Mouse (Mus musculus) testis, adult 2 months (tissue): Measurements from ENCODE around the gene Ppara.

Experiments used
- CTCF ChIP-seq: fragments of 200-500 bp; IDR thresholded peaks from 2 replicates; pipeline ENCODE4 v1.5.1; 2012; ENCODE audit warnings: low read depth, mild to moderate bottlenecking, inconsistent platforms, low read length, moderate library complexity; ENCODE audit not compliant: control insufficient read depth, insufficient read depth, insufficient replicate concordance
- POLR2A ChIP-seq: fragments of 200-500 bp; IDR thresholded peaks from 2 replicates; pipeline ENCODE4 v1.6.1; 2012; ENCODE audit warnings: low read depth, mild to moderate bottlenecking, inconsistent platforms, low read length, moderate library complexity; ENCODE audit not compliant: control insufficient read depth

GRCm38 (mm10) chr15:85738416-85738815, 3.6 kb downstream of the Ppara start:
- no peak for TF ChIP-seq CTCF
- TF ChIP-seq POLR2A, result no peak
